Mouse (Mus musculus) retina, postnatal 7 days (tissue): ENCODE results near the gene Eif3d.

ENCODE experiments used
- DNase-seq: peaks from one replicate; pipeline ENCODE4 v3.0.0-alpha.2; 2012; ENCODE audit warnings: low read depth, low spot score

The Eif3d gene

GRCm38 (mm10) chr15:77954362-77954761 lies 16.3 kb downstream of the Eif3d start:
- DNase-seq = no peak

DNA sequence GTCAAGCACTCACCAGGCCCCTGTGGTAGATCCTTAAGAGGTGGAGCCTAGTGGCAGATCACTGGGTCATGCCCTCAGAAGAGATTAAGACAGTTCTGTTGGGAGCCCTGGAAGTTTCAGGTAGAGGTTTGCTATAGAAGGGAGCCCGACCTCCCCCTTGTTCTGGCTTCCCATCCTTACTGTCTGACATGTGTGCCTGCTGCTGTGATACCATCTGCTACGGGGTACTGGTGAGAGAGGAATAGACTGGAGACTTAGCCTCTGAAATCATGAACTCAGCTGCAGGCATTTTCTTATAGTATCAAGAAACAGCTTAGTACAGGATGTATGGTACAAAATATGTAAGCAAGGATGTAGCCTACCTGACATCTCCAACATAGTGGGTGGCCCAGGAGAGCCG lies 17.7 kb downstream of the Eif3d start:
- no peak for DNase-seq

DNA sequence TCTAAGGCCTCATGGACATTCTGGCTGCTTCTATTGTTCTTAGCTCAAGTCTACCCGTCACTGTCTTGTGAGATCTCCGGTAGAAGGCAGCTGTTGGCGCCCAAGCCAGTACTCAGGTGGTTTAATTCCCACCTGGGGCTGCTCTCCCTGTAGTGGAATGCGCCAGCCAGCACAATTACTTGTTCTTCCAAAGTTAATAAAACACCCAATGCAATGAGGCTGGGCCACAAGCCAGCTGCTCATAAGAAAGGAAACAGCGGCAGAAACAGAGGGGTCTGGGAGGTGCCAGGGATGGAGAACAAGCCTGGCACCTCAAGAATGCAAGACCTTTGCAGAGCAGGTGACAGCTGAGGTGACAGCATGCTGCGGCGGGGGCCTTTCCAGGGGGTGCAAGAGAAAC lies 21.6 kb downstream of the Eif3d start:
- no peak for DNase-seq

- DNase-seq = no peak
These were observed 24.9 kb downstream of the Eif3d start for GRCm38 (mm10) chr15:77945711-77946110.

GRCm38 (mm10) chr15:77941563-77941962 lies 29.1 kb downstream of the Eif3d start:
- no peak for DNase-seq

DNA sequence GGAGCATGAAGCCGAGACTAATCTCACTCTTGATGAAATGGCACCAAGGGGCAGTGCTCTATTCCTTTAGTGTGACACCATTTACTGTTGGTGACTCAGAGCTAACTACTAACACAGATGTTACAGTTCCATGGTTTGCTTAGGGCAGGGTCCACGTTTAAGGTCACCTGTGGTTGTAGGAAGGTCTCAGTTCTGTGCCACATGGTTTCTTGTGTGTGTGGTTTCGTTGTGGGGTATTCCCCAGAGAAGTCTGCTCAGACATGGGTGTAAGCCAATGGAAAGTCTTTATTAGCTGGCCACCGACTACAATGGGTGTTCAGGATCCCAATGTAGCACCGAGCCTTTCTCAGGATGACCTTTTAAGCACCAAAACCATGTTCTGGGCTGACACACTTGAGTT lies 32.1 kb downstream of the Eif3d start:
- DNase-seq = no peak

- no peak for DNase-seq
These were observed 34.8 kb downstream of the Eif3d start for GRCm38 (mm10) chr15:77935673-77936375.

DNA sequence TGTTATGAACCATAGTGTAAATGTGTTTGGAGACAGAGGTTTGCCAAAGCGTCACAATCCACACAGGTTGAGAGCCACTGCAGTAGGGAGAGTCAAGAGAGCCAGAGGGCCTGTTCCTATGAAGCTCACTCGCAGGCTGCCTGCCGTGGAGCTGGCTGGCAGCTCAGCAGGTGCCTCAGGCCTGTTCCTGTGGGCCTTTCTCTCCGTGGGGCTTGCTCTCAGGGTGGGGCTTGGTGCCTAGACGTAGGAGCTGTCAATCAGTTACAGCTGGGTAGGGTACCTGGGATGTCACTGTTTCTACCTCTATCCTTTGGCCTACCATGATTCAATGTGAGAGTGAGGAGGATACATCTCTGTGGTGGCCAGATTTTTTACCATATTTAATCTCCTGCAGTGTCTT lies 35.6 kb downstream of the Eif3d start:
- DNase-seq = no peak

- no peak for DNase-seq
These were observed 36.3 kb downstream of the Eif3d start for GRCm38 (mm10) chr15:77934326-77934725.

DNA sequence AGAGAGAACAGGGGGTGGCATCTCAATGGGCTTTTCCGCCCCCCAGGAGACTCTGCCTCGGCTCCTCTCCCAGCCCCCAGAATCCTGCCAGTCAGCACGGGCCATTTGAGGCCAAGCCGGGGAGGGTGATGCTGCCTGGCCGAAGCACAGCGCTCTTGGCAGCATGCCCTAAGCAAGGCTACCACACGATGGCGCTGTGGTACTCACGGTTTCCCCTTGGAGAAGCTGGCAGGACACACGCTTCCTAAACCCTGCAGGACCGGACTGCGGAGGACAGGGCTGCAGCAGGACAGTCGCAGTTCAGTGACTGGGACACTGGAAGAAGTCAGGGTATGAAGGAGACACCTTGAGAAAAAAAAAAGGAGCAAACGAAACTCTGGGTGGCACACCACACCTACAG lies 36.8 kb downstream of the Eif3d start:
- DNase-seq = peak; percentile 90

DNA sequence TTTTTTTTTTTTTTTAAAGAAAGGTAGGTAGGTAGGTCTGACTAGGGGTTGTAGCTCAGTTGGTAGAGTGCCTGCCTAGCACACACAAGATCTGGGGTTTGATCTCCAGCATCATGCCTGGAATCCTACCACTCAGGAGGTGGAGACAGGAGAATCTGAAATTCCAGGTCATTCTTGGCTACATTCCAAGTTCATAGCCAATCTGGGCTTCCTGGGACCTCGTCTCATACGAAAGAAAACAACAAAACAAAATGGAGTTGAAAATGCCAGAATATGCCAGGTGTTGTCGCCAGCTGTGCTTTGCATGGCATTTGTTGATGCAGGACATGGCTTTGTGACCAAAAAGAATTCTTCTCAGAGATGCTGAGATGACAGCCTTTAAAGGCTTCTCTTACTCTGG lies 37.4 kb downstream of the Eif3d start:
- DNase-seq = no peak

GRCm38 (mm10) chr15:77931689-77932016 lies 39.0 kb downstream of the Eif3d start:
- peak; percentile 56 for DNase-seq

GRCm38 (mm10) chr15:77930986-77931688 lies 39.5 kb downstream of the Eif3d start:
- DNase-seq = no peak

- no peak for DNase-seq
These were observed 40.8 kb downstream of the Eif3d start for GRCm38 (mm10) chr15:77929804-77930203.

DNA sequence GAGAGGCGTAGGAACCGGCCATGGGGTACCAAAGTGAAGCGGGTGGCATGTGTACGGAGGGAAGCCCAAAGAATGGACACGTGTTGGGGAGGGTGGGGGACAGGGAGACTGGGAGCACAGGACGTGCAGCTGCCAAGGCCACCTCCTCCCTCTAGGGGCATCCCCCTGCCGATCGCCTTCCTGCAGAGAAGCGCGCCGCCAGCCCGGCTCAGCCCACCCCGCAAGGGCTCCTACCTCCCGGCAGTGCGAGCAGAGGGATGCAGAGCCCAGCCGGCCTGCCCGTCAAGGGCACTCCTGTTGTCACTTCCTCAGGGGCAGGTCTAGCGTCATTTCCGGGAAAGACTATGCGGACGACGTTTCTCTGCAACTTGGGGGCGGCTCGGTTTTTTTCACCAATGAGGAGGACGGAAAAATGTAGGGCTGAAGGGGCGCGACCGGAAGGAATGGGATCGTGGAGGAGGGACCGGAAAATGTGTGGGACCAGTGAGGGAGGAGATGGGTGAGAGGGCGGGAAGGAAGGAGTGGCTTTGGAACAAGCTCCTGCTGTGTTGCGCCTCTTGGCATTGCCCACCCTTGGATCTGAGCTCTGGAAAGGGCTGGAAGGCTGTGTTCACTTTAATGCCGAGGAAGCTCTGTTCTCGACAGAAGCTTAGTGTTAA lies 41.8 kb downstream of the Eif3d start, which contains the start of gene Txn2:
TSS of gene Txn2 (minus strand) at position 334 of the 659 bp plus-strand sequence.
- DNase-seq = peak; percentile 99

DNA sequence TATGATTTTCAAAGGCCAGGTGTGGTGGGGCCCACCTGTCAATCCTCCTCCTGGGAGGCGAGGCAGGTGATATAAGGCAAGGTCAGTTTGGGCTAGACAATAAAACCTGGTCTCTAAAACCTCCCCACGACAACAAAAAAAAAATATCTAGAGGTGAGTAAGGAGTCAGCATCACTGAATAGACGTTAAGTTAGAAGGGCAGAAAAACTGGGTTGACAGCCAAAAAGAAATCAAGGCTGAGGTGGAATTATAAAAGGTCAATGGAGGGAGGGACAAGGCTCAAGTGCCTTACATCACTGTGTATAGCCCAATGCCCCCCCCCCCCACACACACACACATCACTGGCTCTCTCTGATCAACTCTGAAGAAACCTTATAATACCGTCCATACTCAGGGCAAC lies 42.5 kb downstream of the Eif3d start:
- no peak for DNase-seq

DNA sequence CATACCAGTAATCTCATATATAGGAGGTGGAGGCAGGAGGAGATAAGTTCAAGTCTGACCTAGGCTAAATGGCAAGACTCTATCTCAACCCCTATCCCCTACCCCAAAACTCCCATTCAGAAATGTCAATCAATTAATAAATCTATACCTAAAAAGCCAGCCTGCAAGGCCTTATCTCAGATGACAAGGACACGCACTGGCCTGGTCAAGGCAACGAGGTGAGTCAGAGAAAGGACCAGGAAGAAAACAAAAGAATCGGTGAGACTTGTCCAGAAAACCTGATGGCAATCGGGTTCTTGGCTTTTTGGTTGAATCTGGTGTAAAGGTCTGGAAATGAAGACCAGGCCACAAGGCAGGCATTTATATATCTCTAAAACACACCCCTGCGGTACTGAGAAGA lies 43.7 kb downstream of the Eif3d start:
- DNase-seq = no peak

GRCm38 (mm10) chr15:77925195-77925594 lies 45.4 kb downstream of the Eif3d start:
- DNase-seq = no peak

DNA sequence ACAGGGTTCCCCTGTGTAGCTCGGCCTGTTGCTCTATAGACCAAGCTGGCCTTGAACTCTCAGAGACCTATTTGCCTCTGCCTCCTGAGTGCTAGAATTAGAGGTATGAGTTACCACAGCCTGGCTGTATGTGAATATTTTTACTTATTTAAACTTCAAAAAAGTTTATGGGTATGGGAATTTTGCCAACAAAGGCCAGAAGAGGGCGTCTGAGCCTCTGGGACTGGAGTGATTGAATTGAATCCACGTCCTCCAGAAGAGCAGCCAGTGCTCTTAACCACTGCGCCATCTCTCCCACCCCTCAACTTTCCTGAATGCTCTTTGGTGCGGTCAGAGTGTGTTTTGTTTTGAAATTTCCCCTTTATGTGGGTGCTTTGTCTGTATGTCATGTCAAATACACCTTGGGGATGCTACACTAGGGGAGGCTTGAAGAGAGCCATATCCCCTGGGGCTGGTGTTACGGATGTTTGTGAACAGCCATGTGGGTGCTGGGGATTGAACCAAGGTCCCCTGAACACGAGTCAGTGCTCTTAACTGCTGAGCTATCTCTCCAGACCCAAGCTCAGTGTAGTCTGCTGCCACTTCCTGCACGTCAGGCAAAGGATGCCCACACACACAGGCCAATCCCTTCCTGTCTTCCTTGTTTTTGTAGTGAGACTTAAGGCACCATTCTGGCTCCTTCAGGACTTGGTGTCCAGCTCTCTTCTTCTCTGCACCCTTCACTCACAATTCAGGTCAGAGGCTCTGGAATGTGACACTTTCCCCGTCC lies 47.2 kb downstream of the Eif3d start:
- DNase-seq = no peak

DNA sequence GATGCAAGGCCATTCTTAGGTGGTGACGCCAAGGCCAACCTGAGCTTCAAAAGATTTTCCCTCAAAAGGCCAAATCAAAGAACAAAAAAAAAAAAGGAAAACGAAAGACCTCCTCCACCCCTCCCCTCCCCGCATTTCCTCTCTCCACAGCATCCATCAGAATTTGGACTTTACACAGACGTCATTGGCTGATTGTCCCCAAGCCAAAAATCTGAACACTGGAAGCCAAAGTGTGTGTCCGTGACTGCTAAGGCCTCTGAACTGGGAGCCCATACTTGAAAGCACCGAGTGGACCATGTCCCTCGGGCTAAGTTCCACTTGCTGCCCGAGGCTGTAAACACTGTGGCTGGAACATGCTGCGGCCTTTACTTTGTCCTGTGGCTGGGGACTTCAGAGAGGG lies 47.9 kb downstream of the Eif3d start:
- no peak for DNase-seq

- DNase-seq = no peak
These were observed 49.0 kb downstream of the Eif3d start for GRCm38 (mm10) chr15:77921636-77922035.
